Mouse (Mus musculus) G1E (cell line): ENCODE measurements at regions not wholly inside any gene's neighbourhood (a gene's known extent, or its start where the extent isn't known, plus 50 kb on each side); places are given as distances from the start of the nearest gene placed in this dataset.

Source experiments
- CTCF ChIP-seq: IDR thresholded peaks from 2 replicates; pipeline ENCODE4 v1.5.1; 2012; ENCODE audit warnings: low read depth, low read length, inconsistent platforms, mixed read lengths
- GATA1 ChIP-seq: IDR thresholded peaks from 2 replicates; pipeline ENCODE4 v1.6.1; 2012; ENCODE audit warnings: borderline replicate concordance, low read length, inconsistent platforms, mixed read lengths
- POLR2AphosphoS5 ChIP-seq: IDR thresholded peaks from 2 replicates; pipeline ENCODE4 v1.6.1; 2012; ENCODE audit warnings: low read depth, low read length, inconsistent platforms; ENCODE audit not compliant: insufficient replicate concordance
- TAL1 ChIP-seq: conservative IDR thresholded peaks from 2 replicates; pipeline ENCODE4 v1.6.1; 2012; ENCODE audit warnings: low read depth, low read length, inconsistent platforms, mixed read lengths

DNA sequence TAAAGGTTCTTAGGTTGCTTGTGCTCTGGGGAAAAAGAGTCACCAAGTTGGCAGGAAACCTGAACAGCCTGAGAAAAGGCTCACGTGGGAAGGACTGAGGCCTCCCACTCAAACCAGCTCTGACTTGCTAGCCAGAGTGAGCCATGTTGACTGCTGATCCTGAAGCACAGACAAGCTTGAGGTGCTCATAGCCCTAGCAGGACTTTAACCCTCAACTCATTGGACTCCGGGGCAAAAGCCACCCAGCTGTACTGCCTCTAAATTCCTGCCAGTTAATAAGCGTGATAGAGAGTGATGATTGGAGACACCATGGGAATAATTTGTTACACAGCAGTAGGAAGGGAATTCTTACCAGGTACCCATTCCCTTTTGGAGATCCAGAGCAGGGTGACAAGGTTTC is 230.7 kb upstream of the Fermt1 start:
- no peak for TF ChIP-seq TAL1
- no peak for TF ChIP-seq CTCF
- no peak for TF ChIP-seq GATA1
- no peak for TF ChIP-seq POLR2AphosphoS5
